Mouse (Mus musculus) erythroblast, adult 5-6 weeks (primary cell): ENCODE results near the gene 2010003K11Rik. TPM values are rescaled to one million over a fixed set of nuclear protein-coding genes. Genes with fewer than 3 reads are reported as not detected.

Source experiments
- ATAC-seq: replicated peaks from 2 replicates; pipeline ENCODE4 v1.8.0; 2016; ENCODE audit warnings: moderate number of reproducible peaks, mild to moderate bottlenecking, moderate TSS enrichment, inconsistent platforms; ENCODE audit not compliant: poor library complexity, low FRiP score, severe bottlenecking
- total RNA-seq, 2 experiments: library from RNA; stranded (forward) in 1 of 2; stranded (reverse) in 1 of 2; fragments of 150-400 nt in 1 of 2; fragments of 200-764, 138-1000 nt in 1 of 2; gene quantifications; 2 replicates each; pipeline versions ENCODE4 v1.2.3 to v1.2.4; 2015 to 2017; ENCODE audit warnings: low replicate concordance in 2 of 2

2010003K11Rik gene
- total RNA-seq (2015; ENCODE audit: low replicate concordance) (not detected in 2 replicates), total RNA-seq (2017; ENCODE audit: low replicate concordance) (0.94 TPM in 1 of 2 replicates, not detected in the other)

- no peak for ATAC-seq
Observed at GRCm38 (mm10) chr19:4498062-4498933, at the start of gene 2010003K11Rik. 2010003K11Rik (minus strand) TSS chr19:4498583.

- no peak for ATAC-seq
Observed at GRCm38 (mm10) chr19:4547801-4548200, 49.4 kb upstream of the 2010003K11Rik start.

DNA sequence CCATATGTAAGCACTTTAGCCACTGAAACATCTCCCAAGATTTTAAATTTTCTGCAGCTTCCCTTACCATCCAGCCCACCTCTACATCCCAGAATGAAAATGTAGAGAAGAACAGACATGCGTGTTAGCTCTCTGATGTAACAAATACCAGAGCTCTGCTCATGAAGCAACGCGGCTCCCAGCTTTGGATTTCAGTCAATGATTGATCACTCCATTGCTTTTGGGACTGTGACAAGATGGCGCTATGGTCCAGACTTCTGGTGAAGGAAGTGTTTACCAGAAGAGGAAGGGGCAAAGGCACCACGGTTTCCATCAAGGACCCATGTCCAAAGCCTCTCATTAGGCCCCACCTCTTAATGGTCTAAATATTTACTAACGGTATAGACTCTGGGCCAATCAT lies 47.5 kb upstream of the 2010003K11Rik start:
- no peak for ATAC-seq

GRCm38 (mm10) chr19:4545091-4545490 lies 46.7 kb upstream of the 2010003K11Rik start:
- no peak for ATAC-seq

GRCm38 (mm10) chr19:4542081-4542480 lies 43.7 kb upstream of the 2010003K11Rik start:
- ATAC-seq = no peak

DNA sequence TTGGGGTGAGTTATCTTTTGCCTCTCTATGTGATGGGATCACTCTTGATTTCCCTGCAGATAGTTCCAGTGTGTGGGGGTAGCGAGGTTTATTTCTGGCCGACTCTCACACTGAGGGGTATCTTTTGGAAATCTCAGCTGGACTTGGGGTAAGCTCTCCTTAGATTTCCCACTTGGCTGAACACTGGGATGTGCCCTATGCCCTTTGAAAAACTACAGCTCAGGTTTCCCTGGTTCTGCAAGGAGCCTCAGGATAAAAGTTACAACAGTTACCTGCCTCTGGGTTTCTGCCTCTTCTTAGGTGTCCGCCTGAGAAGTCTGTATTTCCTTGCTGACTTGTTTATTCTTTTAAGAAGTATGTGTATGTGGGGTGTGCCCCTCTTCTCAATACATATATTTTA lies 42.6 kb upstream of the 2010003K11Rik start:
- no peak for ATAC-seq

GRCm38 (mm10) chr19:4540263-4540662 lies 41.9 kb upstream of the 2010003K11Rik start:
- ATAC-seq = no peak

- 0 out of 2 replicates have a peak, but pooled peaks have one; percentile 37 for ATAC-seq
Observed at GRCm38 (mm10) chr19:4536606-4537005, 38.2 kb upstream of the 2010003K11Rik start.

GRCm38 (mm10) chr19:4535922-4536321 lies 37.5 kb upstream of the 2010003K11Rik start:
- no peak for ATAC-seq

DNA sequence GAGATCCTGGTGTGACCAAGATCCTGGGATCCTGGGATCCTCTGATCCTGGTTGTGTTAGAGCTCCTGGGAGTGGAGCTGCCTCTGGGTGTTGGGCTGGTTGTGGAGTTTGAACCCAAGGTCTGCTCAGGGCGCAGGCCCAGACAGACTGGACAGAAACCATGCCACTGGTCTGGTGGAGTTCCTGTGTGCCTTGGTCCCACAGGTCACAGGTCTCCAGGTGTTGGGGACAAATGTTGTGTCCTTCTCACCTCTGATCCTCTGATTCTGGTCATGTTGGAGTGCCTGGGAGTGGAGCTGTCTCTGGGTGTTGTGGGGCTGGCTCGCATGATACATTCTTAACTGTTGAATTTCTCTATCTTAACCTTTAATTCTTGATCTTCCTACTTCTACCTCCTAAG lies 36.3 kb upstream of the 2010003K11Rik start:
- ATAC-seq = no peak

DNA sequence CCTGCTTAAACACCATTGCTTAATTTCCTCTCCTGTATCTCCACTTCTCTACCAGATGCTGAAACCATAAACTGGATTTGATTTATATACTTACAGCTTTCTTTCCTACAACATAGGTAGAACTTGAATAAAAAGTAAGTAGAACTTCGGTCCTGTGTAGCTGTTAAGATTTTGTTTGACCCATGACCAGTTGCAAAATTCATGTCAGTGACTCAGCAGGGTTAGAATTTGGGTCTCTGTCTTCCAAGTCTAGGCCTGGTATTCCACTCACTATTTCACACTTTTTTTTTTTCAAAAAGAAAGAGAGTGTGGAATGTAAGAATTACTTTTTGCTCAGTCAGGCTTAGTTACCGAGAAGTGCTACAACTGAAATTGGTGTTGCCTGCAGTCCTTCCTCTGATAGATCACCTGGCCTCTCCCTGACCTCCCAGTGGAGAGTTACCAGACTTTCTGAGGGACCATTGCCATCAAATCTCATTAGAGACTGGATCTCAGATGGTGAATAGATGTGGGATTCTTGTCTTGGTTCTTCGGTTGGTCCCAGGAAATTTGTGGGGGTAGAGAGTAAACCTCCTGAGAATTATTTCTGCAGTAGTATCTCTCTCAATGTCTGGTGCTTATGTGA lies 23.2 kb upstream of the 2010003K11Rik start:
- ATAC-seq = no peak

- no peak for ATAC-seq
Observed at GRCm38 (mm10) chr19:4517483-4517882, 19.1 kb upstream of the 2010003K11Rik start.

GRCm38 (mm10) chr19:4516288-4516687 lies 17.9 kb upstream of the 2010003K11Rik start:
- ATAC-seq = no peak

DNA sequence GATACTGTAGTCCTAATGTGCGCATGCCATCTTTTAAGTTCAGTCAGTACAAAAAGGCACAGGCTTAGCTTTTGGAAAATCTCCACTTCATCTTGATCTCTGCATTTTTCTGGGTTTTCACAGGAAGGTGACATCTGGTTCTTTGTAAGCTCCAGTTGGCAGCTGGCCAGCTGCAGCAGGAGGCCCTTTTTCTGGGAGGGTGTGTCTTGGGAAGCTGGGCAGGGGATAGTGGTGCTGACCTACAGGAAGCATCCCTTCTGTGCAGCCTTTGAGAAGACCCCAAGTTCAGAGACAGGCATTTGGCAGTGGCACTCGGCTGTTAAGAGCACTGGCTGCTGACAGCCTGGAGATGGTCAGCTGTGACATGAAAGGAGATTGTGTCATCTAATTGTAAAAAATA lies 17.4 kb upstream of the 2010003K11Rik start:
- no peak for ATAC-seq

DNA sequence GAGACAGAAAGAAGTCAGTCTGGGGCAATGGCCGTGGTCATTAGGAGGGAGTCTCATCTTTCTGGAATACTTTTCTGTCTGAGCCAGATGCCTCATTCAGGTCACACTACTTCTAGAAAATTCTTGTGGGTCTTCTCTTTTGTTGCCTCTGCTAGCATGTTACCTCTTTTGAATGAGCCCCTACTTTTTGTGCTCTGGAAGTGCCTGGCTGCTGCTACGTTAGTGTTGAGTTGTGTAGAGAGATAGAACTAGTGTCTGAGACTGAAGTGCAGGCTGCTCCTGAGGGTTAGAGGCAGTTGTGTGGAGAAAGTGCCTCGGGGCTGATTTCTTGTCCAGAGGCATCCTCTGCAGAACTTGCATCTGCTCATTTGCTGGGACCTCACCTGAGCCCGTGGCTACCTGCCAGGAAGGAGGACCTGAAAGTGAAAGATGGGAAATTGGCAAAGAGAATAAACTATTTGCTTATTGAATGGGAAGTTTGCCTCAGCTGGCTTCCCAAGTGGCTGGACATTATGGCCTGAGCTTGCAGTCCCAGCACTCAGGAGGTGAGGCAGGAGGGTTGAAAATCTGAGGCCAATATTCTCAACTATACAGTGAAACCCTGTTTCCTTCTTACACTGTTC lies 15.0 kb upstream of the 2010003K11Rik start:
- ATAC-seq = no peak

GRCm38 (mm10) chr19:4511116-4511841 lies 12.9 kb upstream of the 2010003K11Rik start:
- no peak for ATAC-seq

DNA sequence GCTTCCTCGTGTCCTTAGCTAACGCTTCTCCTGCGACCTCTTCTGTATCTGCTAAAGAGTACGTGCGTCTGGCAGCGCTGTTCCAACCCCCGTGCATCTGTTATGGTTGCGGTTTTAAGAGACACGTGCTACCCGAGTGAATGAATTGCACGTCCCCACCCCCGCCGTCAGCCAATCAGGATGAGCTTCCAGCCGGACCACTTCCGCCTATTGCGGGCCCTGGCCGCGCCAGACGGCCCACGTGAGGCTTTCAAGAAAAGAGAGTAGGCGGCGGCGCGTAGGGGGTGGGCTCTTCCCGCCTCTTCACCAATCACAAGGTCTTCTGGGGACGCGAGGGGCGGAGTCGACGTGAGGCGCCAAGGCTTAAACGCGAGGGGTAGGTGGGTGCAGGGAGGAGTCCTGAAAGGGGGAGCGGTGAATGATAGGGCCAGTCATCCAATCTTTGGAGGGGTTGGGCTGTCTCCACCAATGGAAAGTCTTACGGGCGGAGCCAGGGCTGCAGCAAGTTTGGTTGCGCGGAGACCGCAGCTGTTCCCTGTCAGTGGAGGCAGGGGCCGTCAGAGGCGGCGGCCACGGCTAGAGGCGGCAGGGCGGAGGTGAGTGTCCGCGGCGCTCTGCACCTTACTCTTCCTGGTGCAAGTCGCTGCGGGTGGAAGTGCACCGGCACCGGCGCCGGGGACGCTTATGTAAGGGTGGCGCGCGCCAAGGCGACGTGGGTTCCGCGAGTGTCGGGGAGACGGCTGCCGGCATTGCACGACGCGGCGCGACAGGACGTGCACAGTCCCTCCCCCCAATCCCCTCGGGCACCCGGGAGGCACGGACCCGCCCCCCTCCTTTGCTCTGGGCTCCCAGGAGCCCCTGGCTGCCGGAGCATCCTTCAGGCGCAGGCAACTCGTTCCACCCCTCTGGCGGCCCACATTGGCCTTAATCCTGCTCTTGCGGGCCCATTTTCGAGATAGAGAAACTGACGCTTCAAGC lies 11.9 kb upstream of the 2010003K11Rik start, which contains the start of gene Pcx:
TSS of gene Pcx (plus strand) at position 487 of the 978 bp plus-strand sequence.
- peak; percentile 94 for ATAC-seq

DNA sequence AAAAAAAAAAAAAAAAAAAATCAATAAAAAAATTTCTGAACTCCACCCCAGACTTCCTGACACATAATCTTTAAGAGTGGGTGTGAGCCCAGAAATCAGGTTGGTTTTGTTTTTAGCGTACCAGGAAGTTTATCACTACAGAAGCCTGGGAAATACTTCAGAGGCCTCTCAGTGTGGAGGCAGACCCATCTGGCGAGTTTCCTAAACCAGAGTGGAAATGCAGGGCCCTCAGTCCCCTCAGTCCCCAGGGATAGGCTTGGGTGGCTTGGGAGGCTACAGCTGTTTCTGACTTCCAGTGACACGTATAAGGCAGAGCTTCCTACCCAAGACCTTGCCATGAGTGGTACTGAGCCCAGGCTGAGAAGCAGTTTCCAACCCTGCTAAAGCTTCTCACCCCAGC lies 9.4 kb upstream of the 2010003K11Rik start:
- no peak for ATAC-seq

DNA sequence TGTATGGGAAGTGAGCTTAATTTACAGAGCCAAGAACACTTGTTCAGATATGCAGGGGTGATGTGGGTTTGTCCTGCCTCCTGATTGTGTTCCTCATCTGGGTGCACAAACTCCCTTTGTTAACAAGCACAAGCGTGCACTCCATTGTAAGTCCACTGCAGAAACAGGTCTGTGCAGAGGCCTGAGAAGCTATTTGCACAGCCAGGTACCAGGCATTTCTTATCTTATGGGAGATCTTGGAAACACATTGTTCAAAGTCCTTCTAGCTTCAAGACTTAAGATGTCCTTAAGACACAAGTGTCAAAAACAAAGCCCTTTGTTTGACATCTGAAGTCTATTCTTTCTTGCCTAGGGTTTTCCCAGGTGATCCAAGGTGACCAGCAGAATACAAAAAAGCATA lies 6.4 kb upstream of the 2010003K11Rik start:
- no peak for ATAC-seq
